Mouse (Mus musculus): ENCODE measurements at regions not wholly inside any gene's neighbourhood (a gene's known extent, or its start where the extent isn't known, plus 50 kb on each side); places are given as distances from the start of the nearest gene placed in this dataset.

- TF ChIP-seq CTCF (IDR thresholded peaks at IDR 0.05; ENCODE audit: borderline replicate concordance, control insufficient read depth, extremely low read depth, insufficient read depth, low read length, poor library complexity) (no peak), POLR2A (IDR thresholded peaks at IDR 0.05; ENCODE audit: control insufficient read depth, extremely low read depth, insufficient read depth, low read length, poor library complexity) (no peak)
Measured at GRCm38 (mm10) chr16:44667118-44667517, 57.0 kb upstream of the Nepro start.
